Mouse (Mus musculus) testis, adult 2 months (tissue): ENCODE measurements around the gene 5530401A14Rik.

Experiments
- CTCF ChIP-seq: fragments of 200-500 bp; IDR thresholded peaks from 2 replicates; pipeline ENCODE4 v1.5.1; 2012; ENCODE audit warnings: low read depth, mild to moderate bottlenecking, inconsistent platforms, low read length, moderate library complexity; ENCODE audit not compliant: control insufficient read depth, insufficient read depth, insufficient replicate concordance
- POLR2A ChIP-seq: fragments of 200-500 bp; IDR thresholded peaks from 2 replicates; pipeline ENCODE4 v1.6.1; 2012; ENCODE audit warnings: low read depth, mild to moderate bottlenecking, inconsistent platforms, low read length, moderate library complexity; ENCODE audit not compliant: control insufficient read depth

DNA sequence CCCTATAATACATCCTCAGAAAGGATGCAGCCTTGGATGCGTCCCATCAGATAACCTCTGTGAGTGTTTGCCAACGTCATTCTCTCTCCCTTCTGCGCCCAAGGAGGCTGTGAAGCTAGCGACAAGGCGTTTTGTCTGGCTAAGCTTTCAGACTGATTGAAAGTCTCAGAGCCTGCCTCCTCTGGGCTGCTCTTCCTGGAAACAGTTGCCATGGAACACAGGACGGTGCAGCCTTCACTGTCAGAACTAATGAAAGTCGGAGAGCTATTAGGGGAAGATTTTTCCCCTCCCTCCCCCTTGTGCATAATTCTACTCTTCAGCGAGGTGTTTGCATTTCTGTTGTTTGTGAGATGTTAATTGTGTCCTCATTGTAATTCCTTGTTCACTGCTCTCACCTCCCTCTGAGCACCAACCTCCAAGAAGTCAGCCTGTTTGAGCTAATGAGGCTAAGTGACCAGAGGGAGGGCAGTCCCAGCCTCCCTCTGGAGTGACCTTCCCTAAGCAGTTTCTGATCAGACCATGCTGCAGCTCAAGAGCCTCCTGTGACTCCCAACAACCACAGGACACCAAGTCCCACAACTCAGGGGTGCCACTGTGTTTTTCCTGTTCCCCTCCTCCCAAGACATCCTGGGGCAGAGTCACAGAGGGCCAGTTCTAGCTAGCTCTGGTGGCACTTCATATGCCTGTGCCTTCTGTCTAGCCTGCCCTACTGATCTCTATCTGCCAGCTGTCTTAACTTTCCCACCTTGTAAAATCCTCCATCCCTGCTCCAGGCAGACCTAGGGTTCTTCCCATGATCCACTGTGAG lies 37.3 kb downstream of the 5530401A14Rik start:
- TF ChIP-seq CTCF (no peak), POLR2A (no peak)
